Mouse (Mus musculus): Measurements from ENCODE around the gene Mafk. TPM values are rescaled to one million over a fixed set of nuclear protein-coding genes. Genes with fewer than 3 reads are reported as not detected.

The Mafk gene
- total RNA-seq, 2 experiments from 2014 or later = 36.9 to 37.7 TPM

DNA sequence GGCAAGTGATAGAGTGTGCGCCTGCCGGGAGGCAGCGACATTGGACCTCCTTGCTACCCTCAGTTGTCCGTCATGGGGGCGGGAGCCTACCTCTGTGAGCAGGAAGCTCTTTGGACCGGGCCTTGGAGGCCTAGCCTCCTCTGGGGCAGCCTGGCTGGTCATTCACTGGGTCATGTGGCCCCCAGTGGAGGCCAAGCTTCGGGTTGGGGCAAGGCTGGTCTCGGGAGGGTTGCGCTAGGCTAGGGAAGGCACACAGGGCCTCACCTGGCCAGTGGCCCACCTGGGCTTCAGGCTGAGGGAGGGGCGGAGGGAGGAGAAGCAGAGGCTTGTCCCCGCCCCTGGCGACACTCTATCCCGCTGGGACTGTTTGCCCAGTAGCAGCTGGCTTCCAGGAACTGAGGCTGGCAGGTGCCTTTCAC is 22.7 kb downstream of the Mafk start:
- intact Hi-C loops (cut with DNase I) = no loop called here
- DNase-seq = no peak

DNA sequence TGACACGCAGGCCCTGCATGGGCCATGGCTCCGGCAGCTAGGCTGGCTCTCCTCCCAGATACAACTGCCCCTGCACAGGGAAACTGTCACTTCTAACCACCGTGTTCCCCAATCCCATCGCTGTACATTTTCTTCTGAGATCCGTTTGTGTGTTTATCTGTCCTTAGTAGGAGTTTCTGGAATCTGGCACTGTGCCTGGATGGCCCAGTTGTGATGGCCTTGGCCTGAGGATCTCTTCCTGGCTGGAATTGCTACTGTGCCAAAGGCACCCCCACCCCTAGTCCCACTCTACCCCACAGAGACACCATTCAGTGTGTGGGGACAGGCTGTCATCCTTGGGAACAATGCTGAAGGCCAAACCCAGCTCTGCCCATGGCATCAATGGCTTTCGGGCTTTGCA is 24.7 kb downstream of the Mafk start:
- intact Hi-C loops (cut with DNase I) = loop anchor here (2.0 kb wide), 1 partner anchor 39 kb away; no protein-coding TSS in a partner anchor
- no peak for DNase-seq

DNA sequence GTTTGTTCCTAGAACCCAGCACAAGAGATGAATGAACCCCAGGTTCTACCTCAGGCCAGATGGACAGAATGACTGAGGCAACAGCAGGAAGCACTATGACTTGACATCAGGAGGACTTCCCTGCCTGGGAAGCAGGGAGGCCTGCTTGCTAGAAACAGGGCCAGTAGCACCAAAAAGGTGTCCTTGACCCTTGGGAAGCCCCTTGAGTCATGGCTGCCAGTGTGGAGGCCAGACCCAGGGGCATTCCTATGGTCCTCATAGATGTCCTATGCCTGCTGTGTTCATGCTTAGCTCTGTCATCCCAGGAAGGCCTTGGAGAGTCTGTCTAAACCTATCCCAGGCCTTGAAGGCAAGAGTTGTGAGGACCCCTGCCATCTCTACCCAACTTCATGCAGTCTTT is 25.1 kb downstream of the Mafk start:
- intact Hi-C loops (cut with DNase I) = loop anchor here (2.0 kb wide), 1 partner anchor 40 kb away; no protein-coding TSS in a partner anchor
- DNase-seq = no peak

- intact Hi-C loops (cut with DNase I) = loop anchor here (2.0 kb wide), 1 partner anchor 40 kb away; no protein-coding TSS in a partner anchor
These were observed 26.0 kb downstream of the Mafk start for GRCm38 (mm10) chr5:139817292-139817691.

DNA sequence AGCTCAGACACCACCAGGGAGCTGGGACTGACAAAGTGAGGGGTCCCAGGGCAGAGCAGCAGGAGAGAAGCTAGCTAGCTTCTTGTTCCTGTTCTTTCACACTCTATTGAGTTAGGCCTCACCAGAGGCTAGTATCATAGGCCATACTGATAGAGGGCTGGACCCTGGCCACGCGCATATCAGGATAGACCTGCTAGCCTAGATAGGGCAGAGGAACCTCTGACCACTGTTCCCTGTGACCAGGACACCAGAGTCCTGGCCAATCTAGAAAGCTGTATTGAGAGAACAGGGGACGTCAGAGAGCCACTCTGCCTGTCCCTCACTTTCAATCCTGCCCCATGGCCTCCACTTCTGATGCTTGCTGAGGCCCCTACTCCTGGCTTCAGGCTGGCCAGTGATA is 26.7 kb downstream of the Mafk start:
- intact Hi-C loops (cut with DNase I) = loop anchor here (1.0 kb wide), 1 partner anchor 101 kb away; no protein-coding TSS in a partner anchor
- no peak for DNase-seq

More at GRCm38 (mm10) chr5:139817292-139817691, 26.0 kb downstream of the Mafk start:
- DNase-seq = no peak

DNA sequence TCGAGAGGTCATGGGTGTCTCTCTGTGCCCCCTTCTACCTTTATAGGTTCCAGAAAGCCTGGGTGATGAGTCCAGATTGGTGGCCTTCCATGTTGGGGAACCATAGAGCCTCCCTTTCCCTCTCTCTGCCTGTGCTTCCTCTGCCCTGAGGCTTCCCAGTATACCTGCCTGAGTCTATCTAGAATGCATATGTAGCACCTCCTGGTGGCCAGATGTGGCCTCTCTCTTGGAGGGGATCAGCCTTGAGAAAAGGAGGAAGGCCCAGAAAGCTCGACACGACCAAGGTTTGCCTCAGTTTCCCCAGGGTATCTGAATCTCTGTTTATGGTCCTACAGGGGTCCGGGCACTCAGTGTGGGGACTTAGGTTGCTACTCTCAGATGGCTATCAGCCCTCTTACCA is 27.5 kb downstream of the Mafk start:
- intact Hi-C loops (cut with DNase I) = loop anchor here (1.0 kb wide), 1 partner anchor 102 kb away; no protein-coding TSS in a partner anchor
- DNase-seq = no peak

GRCm38 (mm10) chr5:139819538-139820181 is 28.3 kb downstream of the Mafk start, which contains the start of gene Tmem184a:
Tmem184a (minus strand) TSS chr5:139819917.
- DNase-seq = no peak
- intact Hi-C loops (cut with DNase I) = no loop called here

GRCm38 (mm10) chr5:139821466-139822459 is 30.4 kb downstream of the Mafk start:
- no peak for DNase-seq
- intact Hi-C loops (cut with DNase I) = no loop called here

- intact Hi-C loops (cut with DNase I) = no loop called here
These were observed 33.2 kb downstream of the Mafk start for GRCm38 (mm10) chr5:139824531-139824930.

DNA sequence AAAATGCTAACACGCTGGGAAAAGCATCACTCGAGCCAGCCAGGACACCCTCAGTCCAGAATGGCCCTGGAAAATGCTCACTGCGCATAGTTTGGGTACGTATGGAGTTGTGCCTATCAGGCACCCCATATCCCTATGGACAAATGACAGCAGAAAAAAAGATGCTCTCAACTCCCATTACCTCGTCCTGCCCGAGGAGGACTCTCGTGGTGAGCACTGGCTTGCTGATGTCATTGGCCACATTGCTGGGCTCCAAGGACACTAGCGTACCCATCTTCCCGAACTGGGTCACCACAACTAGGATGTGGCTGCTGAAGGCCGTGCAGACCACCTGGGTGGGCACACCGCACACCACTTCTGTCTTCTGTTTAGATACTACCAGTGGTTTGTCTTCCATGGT is 34.6 kb downstream of the Mafk start:
- no peak for DNase-seq
- intact Hi-C loops (cut with DNase I) = loop anchor here (2.0 kb wide), 1 partner anchor 51 kb away; the partner anchor contains the start of gene Ints1

More at GRCm38 (mm10) chr5:139824531-139824930, 33.2 kb downstream of the Mafk start:
- DNase-seq = no peak

- DNase-seq = peak; percentile 95 to 96
- intact Hi-C loops (cut with DNase I) = loop anchor here (2.0 kb wide), 1 partner anchor 52 kb away; the partner anchor contains the start of gene Ints1
These were observed 35.2 kb downstream of the Mafk start, which contains the start of the genes Gm26938 and Psmg3 for GRCm38 (mm10) chr5:139826357-139827055. Gm26938 (minus strand) TSS chr5:139826407. Psmg3 (minus strand) TSS chr5:139826885.

DNA sequence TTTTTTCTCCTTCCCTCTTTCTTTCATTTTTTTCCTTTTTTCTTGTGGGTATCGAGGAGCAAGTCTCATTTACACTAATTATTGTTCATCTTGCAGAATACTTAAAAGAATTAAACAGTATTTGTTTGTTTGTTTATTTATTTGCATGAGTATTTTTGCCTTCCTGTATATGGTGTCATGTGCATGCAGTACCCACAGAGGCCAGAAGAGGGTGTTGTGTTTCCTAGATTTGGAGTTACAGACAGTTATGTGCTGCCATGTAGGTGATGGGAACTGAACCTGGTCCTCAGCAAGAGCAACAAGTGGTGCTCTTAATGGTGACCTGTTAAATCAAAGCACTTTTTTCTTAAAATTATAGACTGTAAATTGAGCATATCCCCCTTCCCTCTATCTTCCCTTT is 36.3 kb downstream of the Mafk start:
- DNase-seq = no peak
- intact Hi-C loops (cut with DNase I) = loop anchor here (2.0 kb wide), 1 partner anchor 53 kb away; the partner anchor contains the start of gene Ints1

DNA sequence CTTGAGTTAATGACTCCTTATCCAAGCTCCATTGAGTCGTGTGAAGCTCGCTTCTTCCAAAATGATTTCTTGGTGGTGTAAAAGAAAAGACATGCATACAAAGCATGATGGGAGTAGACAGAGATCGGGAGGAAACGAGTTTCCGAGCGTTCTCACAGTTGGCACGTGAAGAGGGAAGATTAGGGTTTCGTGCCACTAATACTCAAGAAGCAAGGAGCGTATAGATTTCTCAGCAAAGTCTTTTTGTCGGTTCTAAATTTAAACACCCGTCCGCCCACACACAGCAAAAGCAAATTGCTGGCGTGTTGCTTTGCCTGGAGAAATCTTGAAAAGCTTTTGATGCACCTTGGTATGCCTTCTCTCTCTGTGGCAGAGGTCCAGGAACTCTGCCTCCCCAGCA is 38.1 kb downstream of the Mafk start:
- intact Hi-C loops (cut with DNase I) = no loop called here
- no peak for DNase-seq

DNA sequence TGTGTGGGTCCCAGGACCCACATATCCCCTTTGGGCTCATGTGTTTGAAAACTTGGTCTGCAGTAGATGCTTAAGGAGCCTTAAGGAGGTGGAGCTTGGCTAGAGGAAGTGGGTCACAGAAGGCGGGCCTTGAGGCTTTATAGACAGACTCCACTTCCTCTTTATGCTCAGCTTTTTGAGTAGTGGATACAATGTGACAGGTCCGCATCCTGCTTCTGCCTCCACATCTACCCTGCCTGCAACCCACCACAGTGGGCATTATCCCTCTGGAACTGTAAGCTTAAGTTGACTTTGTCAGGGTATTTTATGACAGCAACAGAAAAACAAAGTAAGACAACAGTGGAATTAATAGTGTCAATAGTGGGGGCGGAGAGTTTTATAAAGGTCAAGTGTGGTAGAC is 39.4 kb downstream of the Mafk start:
- intact Hi-C loops (cut with DNase I) = loop anchor here (10.0 kb wide), 1 partner anchor 364 kb away; no protein-coding TSS in a partner anchor
- no peak for DNase-seq

DNA sequence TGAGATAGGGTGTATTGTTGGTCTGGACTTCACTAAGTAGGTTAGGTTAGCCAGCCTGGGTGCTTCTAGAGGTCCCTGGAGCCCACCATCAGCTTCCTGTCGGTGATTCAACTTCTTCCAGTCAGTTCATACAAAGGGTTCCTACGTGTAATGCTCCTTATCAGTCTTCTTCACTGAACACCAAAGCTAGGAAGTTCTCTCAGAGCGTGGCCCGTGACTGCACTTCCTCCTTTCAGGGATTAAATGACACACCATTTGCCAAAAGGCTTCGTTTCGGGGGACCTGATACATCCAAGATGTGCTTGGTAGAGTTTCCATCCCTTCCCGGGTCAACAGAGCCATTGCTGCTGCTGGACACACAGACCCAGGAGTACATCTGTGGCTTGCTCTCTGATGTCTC is 40.8 kb downstream of the Mafk start:
- intact Hi-C loops (cut with DNase I) = loop anchor here (10.0 kb wide), 1 partner anchor 363 kb away; no protein-coding TSS in a partner anchor
- DNase-seq = no peak

- intact Hi-C loops (cut with DNase I) = loop anchor here (5.0 to 10.0 kb wide), 2 partner anchors 359 to 572 kb away; no protein-coding TSS in a partner anchor
- no peak for DNase-seq
These were observed 44.4 kb downstream of the Mafk start for GRCm38 (mm10) chr5:139835706-139836105.

DNA sequence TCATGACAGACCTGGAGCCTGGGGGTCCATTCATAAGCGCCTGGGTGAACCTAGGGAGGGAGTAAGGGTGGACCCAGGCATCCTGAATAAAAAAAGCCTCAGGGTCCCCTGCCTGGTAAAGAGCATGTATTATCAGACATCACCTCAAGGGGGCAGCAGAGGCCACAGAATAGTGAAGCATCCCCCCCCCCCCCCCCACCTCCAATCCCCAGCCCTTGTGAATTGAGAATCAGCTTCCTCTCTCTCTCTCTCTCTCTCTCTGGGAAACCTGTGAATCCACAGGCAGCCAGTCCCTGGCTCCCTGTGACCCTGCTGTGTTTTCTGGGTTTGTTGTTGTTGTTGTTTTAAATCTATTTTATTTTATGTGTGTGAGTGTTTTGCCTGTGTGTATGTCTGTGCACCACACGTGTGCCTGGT is 47.2 kb downstream of the Mafk start:
- DNase-seq = peak; percentile 68 to 71
- intact Hi-C loops (cut with DNase I) = loop anchor here (1.0 to 10.0 kb wide), 8 partner anchors 94 to 698 kb away; no protein-coding TSS in a partner anchor

DNA sequence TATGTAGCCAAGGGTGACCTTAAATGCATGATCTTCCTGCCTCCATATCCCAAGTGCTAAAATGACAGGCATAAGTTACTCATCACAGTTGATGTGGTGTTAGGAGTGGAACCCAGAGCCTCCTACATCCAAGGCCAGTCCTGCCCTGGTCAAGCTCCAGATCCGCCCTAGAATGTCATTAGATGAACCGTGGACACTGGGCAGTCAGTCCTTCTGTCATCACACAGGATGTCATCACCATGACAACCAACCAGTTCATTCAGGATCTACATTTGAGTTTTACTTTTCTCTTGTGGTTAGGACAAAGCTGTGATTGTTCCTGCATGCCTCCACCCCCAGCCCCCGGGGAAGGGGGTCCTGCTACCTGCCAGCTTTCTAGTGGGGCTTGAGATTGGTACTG is 47.8 kb downstream of the Mafk start:
- DNase-seq = no peak
- intact Hi-C loops (cut with DNase I) = loop anchor here (2.0 to 10.0 kb wide), 5 partner anchors 94 to 568 kb away; no protein-coding TSS in a partner anchor

- intact Hi-C loops (cut with DNase I) = no loop called here
- no peak for DNase-seq
These were observed 58.5 kb downstream of the Mafk start for GRCm38 (mm10) chr5:139849626-139850320.

All from heart, postnatal 36 days (tissue).